Mouse (Mus musculus) embryonic fibroblast, embryonic 13.5 days (primary cell): ENCODE data around the gene Eea1.

Source experiments
- CTCF ChIP-seq: IDR thresholded peaks from 2 replicates; pipeline ENCODE4 v1.5.1; 2011; ENCODE audit warnings: mild to moderate bottlenecking, control low read depth, low read length, moderate library complexity, borderline replicate concordance; ENCODE audit not compliant: insufficient read depth
- POLR2A ChIP-seq: IDR thresholded peaks from 2 replicates; pipeline ENCODE4 v1.6.1; 2011; ENCODE audit warnings: low read depth, mild to moderate bottlenecking, control low read depth, low read length, moderate library complexity

DNA sequence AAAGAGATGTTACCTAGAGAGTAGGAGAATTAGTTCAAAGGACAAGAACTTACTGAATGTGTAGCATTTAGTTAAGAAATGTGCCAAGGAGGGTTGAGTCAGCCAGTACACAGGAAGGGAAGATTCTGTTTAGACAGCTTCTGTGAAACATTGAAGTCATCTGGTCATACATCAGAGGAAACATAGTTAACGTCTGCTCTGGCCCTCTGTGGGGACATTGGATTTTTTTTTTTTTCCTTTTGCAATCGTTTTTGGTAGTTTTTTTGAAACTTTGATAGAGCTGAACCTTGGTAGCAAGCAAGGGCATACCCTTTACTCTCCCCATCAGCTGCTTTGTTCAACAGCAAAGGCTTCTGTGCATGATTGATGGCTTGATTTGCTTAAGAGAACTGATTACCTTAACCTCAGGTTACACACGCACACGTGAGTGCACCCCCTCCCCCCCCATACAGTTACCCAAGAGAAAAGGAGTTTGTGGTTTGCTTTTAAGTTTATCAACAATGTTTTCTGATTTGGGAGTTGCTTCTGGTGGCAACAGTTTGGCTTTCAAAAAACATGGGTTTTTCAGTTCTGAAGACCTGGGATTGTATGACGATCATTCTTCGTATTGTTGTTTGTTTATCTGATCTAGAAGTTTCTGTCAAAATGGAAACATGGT is 1.4 kb downstream of the Eea1 start:
- TF ChIP-seq CTCF, result no peak
- TF ChIP-seq POLR2A, result no peak
